Mouse (Mus musculus): ENCODE measurements around the gene Chgb.

Gene Chgb

DNA sequence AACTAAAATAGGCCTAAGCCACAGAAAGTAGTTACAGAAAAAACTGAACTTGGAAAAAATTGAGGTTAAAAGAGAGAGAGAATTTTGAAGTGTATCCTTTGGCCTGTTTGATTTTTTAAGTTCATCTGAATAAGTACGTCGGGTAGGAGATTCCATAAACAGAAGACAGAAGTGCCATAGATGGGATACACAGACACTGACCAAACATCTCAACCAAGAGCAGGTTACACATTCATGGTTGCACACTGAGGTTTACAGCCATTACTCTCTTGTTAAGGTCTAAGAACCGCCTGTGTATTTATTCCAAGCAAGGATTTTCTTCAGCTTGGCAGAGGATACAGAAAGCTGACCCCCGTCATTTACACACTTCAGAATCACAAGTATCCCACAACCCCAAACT, at the start of gene Chgb:
Gene Chgb (plus strand): TSS at position 301 of the 400 bp plus-strand sequence.
- no peak for DNase-seq (ENCODE audit: low spot score)

DNA sequence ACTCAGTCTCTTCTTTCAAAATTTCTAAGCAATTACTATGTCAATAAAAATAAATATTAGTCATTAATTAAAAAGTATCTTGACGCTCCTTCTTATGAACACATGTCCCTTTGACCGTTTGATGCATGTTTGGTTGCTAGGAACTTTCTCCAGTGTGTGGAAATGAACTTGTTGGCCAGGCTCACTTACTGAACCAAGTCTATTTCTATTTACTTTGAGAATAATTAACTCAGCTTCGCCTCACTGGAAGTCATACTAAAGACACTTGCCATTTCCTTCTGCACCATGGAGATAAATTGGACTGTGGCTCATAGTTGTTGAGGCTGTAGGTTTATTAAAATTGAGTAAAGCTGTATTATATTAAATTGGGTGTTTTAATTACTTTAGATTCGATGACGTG, 48.1 kb upstream of the Chgb start:
- no peak for DNase-seq (ENCODE audit: low spot score)

DNA sequence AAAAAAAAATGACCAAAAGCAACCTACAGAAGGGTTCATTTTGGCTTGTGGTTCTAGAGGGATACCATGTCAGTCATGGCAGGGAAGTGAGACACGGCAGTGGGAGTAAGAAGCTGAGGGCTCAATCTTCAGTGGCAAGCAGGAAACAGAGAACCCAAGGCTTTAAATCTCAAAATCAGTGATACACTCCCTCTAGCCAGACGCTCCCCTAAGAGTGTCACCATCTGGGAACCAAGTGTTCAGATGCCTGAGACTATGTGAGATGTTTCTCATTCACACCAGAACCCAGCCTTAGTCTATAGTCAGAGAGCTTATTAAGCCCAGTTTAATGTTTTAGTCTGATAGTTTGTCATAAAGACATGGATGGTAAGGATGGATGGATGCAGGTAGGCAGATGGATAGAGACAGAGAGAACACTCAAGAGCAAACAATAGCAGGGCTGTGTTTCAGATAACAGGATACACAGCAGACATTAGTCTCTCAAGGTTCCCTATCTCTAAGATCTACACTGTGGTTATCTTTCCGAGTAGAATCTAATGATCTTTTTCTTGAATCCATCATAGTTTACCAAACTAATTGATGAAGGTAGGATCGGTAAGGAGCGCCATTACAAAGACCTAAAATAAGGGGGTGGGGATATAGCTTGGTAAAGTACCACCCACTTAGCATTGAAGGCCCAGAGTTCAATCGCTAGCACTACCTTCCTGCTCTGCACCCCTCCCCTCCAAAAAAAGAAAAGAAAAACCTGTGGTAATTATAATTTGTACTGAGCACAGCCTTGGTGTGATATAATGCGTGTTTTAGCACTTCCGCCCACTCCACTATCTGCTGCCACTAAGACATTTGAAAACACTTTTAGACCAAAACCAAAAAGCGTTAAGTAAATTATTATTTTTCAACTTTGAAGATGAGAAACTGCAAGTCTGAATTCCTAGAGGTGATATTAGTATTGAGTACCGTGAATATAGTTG, 47.2 kb upstream of the Chgb start:
- no peak for DNase-seq (ENCODE audit: low spot score)

DNA sequence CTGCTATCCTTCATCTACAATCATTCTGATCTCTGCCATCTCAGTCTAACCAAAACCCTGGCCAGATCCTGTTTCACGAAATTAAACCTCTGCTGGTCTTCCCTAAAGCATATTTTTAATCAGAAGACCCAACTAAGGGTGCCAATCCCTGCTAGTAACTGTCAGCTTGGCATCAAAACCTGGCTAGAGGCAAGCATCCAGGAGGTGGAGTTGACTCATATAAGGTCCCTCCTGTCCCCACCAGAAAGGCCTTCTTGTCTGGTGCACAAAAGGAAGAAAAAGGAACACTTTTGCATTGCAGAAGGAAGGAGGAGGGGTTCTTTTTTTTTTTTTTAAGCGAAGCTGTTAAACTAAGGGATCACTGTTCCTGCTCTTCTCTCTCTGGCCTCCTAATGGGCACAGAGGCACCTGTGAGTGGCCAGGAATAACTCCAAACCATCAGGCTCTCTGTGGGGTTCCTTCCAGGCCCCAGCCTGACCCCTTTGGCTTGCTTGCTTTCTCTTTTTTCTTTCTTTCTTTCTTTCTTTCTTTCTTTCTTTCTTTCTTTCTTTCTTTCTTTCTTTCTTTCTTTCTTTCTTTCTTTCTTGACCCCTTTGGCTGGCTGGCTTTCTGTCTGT, 42.2 kb upstream of the Chgb start:
- DNase-seq (ENCODE audit: low spot score): no peak

DNA sequence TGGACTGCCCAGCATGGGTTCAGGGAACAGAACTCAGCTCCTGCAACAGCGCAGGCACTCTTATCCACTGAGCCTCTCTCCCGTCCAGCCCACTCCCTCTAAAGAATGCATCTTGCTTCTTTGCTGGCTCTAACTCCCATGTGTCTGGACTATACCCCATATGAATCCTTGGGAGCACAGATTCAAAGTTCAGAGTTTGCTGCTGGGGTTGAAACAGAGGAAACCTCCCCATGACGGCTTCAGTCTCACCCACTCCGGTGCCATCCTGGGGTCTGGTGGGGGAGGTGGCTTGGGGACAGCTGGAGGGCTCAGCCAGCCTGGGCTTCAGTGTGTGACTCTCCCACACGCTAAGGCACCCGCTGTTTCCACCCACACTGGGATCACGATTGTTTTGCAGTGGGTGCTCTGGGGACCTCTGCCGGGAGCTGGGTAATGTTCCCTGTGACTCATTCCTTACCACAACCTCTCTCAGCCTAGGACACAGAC, 39.2 kb upstream of the Chgb start:
- DNase-seq (ENCODE audit: low spot score): no peak

DNA sequence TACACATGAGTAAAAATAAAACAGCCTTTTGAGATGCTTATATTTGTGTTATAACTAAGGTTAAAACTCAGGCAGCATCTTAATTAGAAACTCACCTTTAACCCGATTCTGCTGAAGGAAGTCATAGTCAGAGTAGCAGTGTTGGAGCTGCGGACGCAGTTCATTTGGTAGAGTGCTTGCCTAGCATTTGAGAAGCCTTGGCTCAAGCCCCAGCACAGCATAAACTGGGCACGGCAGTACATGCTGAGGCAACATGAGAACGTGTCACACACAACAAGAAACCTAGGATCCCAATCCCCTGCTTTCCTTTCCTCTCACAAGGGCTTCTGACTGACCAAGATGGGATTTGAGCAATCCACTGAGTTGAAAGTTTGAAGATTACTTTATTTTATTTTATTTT, 36.2 kb upstream of the Chgb start:
- DNase-seq (ENCODE audit: low spot score): no peak

DNA sequence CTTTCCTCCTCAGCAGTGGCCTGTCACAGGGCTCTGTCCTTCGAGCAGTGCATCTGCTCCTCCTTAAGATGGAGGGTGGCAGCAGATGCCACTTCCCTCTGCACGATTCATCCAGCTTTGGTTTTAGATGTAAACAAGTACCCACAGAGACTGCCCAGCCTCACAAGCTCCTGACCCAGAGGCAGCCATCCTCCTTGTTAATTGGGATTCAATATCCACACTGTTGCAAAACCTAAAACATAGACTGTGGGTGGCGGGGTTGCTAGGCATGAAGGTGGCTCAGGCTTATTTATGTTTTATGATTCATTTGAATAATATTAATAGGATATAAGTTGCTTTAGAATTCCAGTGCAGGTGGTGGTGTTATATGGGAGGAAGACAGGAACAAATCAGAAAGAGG, 35.0 kb upstream of the Chgb start:
- no peak for DNase-seq (ENCODE audit: low spot score)

DNA sequence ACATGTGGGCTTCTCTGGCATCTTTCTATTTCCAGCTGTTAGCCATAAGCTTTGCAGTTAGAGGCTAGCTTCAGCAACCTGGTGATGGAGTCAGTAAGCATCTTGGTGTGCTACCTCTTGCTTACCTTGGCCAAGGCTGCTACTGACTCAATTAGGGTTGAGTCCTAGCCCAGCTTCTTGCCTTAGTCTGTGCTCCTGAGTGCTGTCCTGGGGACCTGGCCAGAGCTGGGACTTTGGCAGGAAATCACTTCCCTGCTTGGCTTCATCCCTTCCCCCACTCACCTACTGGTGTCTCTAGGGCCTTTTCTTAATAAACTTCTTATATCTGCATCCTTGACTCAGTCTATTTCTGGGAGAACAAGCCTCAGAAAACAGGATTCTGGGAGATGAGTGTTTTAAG, 30.4 kb upstream of the Chgb start:
- no peak for DNase-seq (ENCODE audit: low spot score)

DNA sequence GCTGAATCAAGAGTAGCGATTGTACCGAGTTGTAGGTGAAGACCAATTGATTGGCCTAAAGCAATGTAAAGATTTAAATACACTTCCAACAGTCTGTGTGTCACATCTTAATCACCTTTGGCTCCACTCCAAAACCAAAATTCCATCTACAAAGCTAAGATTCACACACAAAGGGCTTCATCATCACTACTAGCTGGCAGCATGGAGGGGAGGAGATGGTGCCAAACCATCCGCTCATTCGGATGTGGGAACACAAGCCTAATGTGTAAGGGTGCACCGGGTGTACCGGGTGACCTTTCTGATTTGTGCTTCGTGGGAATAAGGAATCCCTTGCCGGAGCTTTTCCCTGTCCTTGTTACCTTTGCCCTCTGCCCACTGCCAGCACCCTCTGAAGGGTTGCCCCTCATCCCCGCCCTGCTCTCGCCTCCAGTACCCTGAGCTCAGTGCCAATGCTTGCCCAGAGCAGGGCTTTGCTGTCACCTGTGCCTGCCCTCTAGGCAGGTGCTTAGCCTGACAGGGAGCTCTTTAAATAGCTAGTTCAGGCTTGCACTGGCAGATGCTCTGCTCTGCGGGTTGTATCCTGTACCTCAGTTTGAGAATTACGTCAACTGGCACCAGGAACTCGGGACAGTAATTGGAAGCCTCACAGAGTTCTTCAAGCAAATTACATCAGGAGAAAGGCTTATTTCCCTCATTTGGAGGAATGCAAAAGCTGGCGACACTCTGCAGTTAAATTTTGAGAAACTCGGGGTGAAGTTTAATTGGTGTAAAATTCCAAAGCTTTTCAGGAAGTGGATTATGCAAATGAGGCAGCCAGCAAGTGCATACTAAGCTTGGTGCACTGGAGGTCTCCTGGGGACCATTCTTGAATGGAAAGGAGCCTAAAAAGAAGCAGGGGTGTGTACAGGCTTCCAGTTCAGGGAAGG, 29.7 kb upstream of the Chgb start:
- no peak for DNase-seq (ENCODE audit: low spot score)

DNA sequence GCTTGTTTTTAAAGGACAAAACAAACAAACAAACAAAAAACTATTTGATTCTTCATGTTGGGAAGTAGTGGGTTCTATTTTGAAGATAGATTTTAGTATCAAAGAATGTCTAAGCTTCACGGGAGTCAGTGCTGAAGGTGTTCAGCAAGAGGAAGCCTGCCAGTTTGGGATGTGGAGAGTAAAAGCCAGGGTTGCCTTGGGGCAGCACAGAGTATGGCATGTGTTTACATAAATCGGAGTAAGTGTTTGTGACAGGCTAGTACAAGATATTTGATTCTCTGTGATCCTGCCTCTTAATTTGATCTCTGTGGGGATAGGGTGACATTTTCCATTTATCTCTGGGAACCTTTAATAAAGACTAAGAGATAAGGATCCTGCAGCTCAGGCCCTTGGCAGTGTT, 28.7 kb upstream of the Chgb start:
- no peak for DNase-seq (ENCODE audit: low spot score)

DNA sequence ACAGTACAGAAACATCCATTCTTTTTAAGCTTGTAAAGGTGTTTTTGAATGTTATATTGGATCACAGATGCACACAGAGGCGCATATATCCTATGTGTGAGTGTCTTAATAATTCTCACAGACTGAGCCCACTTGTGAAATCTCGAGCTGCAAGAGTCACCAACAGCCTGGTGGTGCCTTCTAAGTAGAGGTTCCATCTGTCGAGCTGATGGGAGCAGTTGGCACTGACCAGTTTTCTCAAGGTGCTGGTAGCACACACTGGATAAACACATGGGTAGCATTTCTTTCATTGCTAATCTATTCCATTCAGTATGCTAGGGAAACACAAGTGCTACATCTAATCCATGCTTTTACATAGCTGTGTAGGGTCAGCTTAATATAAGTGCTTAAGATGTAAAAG, 27.9 kb upstream of the Chgb start:
- DNase-seq (ENCODE audit: low spot score): no peak

DNA sequence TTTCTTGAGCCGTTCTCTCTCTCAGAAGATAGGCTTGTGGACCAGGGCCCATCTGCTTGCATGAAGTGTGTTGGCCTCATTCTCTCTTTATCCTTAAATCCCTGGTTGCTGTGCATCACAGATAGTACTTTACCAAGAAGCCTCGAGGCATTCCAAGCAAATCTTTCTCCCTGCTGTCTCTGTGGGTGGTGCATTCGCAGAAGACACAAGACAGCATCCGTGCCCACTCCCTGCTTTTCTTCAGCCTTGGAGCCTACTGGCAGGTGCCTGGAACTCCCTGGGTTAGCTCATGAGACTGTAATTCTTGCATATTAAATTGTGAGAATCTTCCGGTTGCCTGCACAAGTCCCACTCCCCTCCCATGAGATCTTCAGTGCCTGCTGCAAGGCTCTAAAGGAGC, 23.2 kb upstream of the Chgb start:
- DNase-seq (ENCODE audit: low spot score): no peak

DNA sequence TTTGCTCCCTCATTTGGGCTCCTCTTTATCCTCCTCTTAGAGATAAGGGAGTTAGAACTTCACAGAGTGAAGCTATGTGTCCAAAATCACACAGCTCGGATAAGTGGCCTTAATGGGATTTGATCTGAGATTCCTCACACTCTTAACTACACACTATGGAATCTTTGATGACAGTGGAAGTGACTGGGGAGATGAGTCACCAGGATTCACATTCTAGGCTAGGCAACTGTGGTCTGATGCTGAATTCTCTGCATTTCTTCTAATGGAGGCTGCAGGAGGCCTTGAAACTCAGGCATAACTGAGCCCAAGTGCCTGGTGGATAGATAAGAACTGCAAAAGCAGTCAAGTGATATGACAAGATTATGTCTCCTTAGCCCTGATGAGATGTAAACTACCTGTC, 10.3 kb upstream of the Chgb start:
- DNase-seq (ENCODE audit: low spot score): no peak

DNA sequence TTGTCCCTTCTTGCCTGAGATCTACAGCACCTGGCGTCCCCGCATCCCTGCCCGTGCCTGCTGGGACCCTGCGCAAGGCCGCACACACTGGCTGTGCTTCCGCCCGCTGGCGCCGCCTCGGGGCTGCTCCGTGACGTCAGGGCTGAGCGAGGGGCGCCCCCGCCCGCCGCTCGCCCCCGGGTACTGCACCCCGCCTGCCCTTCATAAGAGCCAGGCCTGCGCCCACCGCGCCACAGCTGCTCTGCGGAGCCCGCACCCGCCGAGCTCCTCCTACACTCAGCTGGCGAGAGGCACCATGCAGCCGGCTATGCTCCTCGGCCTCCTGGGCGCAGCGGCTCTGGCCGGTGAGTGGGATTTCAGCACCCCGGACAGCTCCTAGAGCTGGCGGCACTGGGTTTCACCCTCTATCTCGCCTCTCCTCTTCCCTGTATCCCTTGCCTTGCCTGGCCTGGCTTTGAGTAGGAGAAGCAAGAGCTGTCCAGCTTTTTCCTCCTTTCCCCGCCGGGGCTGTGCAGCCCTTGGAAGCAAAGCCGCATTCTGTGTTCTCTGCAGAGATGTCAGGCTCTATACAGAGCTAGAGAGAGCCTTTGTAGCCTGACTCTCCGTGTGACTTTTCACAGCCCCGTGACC, 476 bp downstream of the Chgb start:
- DNase-seq (ENCODE audit: low spot score): peak; percentile 50

DNA sequence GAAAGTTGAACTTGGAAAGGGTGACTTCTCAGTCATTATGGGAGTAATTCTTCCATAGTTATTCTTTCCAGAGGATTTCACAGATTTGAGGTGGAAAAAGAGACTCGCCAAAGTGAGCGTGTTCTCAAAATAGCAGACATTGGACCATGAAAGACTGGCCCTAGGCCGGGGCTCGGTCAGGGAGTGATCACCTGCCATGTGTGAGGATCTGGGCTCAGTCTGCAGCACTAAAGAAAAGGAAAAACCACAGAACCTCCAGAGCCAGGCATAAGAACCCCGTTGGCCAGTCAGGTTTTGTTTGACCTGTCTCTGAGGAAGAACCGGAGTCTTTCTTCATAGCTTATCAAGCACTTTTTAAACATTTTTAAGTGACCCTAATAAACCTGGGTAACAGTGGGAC, 3.0 kb downstream of the Chgb start:
- no peak for DNase-seq (ENCODE audit: low spot score)

DNA sequence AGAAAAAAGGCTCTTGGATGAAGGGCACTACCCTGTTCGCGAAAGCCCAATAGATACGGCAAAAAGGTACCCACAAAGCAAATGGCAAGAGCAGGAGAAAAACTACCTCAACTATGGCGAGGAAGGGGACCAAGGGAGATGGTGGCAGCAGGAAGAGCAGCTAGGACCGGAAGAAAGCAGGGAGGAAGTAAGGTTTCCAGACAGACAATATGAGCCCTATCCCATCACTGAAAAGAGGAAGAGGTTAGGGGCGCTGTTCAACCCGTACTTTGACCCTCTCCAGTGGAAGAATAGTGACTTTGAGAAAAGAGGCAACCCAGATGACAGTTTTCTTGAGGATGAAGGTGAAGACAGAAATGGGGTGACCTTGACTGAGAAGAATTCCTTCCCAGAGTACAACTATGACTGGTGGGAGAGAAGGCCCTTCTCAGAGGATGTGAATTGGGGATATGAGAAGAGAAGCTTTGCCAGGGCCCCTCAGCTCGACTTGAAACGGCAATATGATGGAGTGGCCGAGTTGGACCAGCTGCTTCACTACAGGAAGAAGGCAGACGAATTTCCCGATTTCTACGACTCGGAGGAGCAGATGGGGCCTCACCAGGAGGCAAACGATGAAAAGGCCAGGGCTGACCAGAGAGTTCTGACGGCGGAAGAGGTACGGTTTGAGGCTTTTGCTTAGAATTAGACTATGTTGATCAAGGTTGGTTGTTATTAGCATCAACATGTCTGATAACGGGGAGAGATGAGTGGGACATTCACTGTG, 12.5 kb downstream of the Chgb start:
- DNase-seq (ENCODE audit: low spot score): no peak

DNA sequence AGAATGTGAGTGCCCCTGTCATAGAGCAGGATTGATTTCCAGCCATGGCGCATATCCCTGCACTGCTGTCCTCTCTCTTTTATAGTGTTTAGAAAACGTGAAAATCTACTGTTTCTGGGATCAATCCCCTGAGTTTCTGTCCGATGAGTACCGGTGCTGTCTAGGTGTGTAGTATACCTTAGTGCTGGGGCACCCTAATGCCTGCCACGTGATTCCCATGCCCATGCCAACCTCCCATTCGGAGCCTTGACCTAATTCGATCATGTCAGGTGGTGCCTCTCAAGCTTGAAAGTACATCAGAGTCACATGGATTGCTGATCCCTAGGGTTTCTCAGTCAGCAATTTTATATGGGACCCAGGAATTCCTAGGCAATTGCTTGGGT, 13.1 kb downstream of the Chgb start:
- no peak for DNase-seq (ENCODE audit: low spot score)

DNA sequence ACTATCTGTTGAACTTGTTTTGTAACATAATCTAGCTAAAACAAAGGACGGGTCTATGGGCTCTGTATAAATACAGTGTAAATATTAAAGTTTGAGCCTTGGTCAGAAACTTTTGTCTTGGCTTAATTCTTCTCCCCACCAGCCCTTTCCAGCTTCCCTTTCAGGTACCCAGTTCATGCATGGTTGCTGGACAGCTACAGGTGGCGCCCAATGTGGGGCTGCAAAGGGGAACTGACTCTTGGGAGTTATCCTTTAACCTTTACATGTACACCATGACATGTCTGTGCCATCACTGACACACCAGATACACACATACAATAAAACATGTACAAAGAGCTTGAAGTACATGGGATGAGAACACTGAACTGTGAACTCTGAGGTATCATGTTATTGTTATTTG, 21.9 kb downstream of the Chgb start:
- no peak for DNase-seq (ENCODE audit: low spot score)

DNA sequence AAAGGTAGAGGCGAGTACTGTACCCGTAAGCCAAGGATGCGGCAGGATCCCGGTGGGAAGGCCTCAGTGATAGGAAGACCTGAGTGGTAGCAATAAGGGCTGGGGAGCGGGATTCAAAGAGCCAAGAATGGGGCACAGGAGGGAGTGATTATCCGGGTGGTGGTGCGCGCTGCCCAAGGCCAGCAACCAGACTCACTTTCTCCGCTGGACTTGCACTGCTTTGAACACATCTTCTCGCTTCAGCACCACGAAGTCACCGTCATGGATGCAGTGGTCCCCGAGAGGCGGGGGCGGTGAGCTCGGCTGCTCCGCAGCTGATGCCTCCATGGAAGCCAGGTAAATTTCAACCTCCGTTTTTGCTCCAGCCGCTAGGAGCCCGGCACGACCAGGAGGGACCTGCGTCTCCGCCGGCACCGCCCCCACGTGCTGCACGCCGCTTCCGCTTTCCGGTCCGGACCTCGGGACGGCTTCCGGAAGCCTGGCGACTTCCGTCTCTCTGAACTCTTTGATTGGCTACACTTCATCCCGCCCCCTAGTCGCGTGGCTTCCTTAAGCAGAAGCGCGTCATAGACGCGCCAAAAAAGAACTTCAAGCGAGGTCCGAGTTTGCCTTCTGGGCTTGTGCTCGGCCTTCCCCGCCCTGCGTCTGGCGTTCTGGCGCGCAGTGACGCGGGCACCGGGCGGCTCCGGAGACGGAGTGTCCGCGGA, 34.7 kb downstream of the Chgb start, which contains the start of the genes Trmt6 and Mcm8:
Gene Trmt6 (minus strand): TSS at position 448 of the 707 bp plus-strand sequence.
Gene Mcm8 (plus strand): TSS at position 534 of the 707 bp plus-strand sequence.
- peak; percentile 59 for DNase-seq (ENCODE audit: low spot score)

DNA sequence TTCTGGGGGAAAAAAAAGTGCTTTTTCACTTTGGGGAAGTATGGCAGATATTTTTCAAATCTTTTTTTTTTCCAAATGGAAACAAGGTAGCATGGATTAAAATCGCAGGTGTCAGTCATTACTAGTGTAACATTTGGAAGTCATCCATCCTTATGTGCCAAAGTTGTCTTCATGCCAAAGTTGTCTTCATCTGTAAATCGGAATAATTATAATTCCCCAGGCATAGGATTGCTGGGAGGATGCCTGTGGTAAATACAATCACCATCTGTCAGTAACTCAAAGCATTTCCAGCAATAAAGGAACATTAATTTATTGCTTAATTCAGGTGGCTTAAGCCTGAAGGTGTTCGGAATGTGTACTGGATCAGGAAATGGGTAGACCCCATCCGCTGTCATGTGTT, 60.0 kb downstream of the Chgb start:
- DNase-seq (ENCODE audit: low spot score): no peak

Measured in urinary bladder, postnatal 10 days (tissue).